Mouse (Mus musculus) lung, embryonic 15.5 days (tissue): Measurements from ENCODE around the gene Rnd1. TPM values are rescaled to one million over a fixed set of nuclear protein-coding genes. Genes with fewer than 3 reads are reported as not detected.

ENCODE experiments used
- ATAC-seq: fragments of 200-750 bp; cut with Nextera tagmentation; 2 replicates; pipeline ENCODE4 v1.8.0; 2017; ENCODE audit warnings: moderate number of reproducible peaks, borderline replicate concordance; ENCODE audit not compliant: low FRiP score, low TSS enrichment; ENCODE audit errors: extremely low read depth
- H3K27ac ChIP-seq: fragments of 300-500 bp; sonication (generic); 2 replicates; pipeline ENCODE4 v1.5.1; 2015; ENCODE audit warnings: moderate library complexity, mild to moderate bottlenecking, inconsistent platforms
- H3K27me3 ChIP-seq: fragments of 300-500 bp; sonication (generic); 2 replicates; pipeline ENCODE4 v1.6.1; 2015; ENCODE audit warnings: inconsistent platforms
- H3K36me3 ChIP-seq: fragments of 300-500 bp; sonication (generic); 2 replicates; pipeline ENCODE4 v1.6.1; 2015; ENCODE audit warnings: inconsistent platforms
- H3K4me1 ChIP-seq: fragments of 300-500 bp; sonication (generic); 2 replicates; pipeline ENCODE4 v1.6.1; 2015; ENCODE audit warnings: inconsistent platforms
- H3K4me2 ChIP-seq: fragments of 300-500 bp; sonication (generic); 2 replicates; pipeline ENCODE4 v1.6.1; 2015; ENCODE audit warnings: inconsistent platforms, mild to moderate bottlenecking, moderate library complexity
- H3K4me3 ChIP-seq: fragments of 300-500 bp; sonication (generic); 2 replicates; pipeline ENCODE4 v1.5.1; 2015; ENCODE audit warnings: mild to moderate bottlenecking, inconsistent platforms
- H3K9ac ChIP-seq: fragments of 300-500 bp; sonication (generic); 2 replicates; pipeline ENCODE4 v1.6.1; 2015; ENCODE audit warnings: inconsistent platforms
- H3K9me3 ChIP-seq: fragments of 300-500 bp; sonication (generic); 2 replicates; pipeline ENCODE4 v1.6.1; 2016; ENCODE audit warnings: inconsistent platforms
- WGBS: fragments of 180-500 bp; shearing (Covaris S2); methylation state at CpG from one replicate; pipeline ENCODE4 v1.1.7; 2015; 5-methylcytosine and 5-hydroxymethylcytosine counted together
- polyA plus RNA-seq: library from polyadenylated mRNA; unstranded; fragments of >200 nt; fragmentation: Nextera tagmentation; extraction: Ambion mirVana; gene quantifications from 2 replicates; pipeline ENCODE4 v1.2.1, GENCODE M21; 2015

The Rnd1 gene
- polyA plus RNA-seq, 1 experiment from 2014 or later = 0.92 TPM

DNA sequence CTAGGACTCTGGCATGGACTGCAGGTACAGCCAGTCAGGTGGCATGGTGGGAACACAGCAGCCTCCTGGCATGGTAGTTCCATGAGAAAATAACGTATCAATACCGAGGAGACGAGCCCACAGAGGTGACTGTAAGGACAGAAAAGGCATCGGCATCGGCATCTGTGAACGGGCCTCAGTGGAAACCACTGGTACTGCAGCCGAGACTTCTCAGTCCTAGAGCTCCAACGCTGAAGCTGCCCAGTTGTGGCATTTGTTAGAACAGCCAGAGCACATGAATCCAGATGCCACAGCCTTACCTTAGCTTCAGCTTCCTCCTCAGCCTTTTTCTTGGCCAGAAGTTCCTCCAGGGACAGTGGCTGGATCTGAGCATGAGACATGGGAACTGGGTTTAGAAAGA, 25.1 kb downstream of the Rnd1 start:
- Histone ChIP-seq H3K4me3 (no peak overlapping the region), H3K27me3 (no peaks in the 10 kb centered on the region), H3K9ac (no peak overlapping the region), H3K4me2 (no peak overlapping the region), H3K4me1 (no peaks in the 10 kb centered on the region), H3K9me3 (no peaks in the 10 kb centered on the region), H3K36me3 (peaks cover 99% of the 10 kb centered on the region), H3K27ac (no peak overlapping the region)
- ATAC-seq = no peak
- WGBS = 94% methylated on average over 8 of the region's 8 CpGs

DNA sequence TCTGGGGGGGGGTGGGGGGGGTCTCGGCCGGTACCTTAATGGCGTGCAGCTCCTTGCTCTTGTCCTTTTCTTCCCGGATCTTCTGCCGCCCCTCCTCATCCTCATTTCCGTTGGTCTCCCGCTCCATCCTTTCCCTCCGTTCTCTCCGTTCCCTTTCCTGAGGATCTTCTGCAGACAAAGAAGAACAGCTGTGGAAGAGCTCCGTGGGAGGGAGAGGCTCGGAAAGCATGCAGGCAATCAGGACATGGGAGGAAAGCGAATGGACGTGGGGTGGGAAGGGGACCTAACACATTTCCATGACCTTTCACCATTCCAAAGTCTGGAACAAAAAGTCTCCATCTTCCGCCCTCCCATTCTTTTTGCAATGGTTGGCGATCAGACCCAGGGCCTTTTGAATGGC, 25.8 kb downstream of the Rnd1 start:
- ATAC-seq = no peak
- no peak overlapping the region for H3K27ac ChIP-seq
- no peaks in the 10 kb centered on the region for H3K4me1 ChIP-seq
- no peaks in the 10 kb centered on the region for H3K9me3 ChIP-seq
- no peak overlapping the region for H3K9ac ChIP-seq
- WGBS = 88% methylated on average over 15 of the region's 15 CpGs
- no peak overlapping the region for H3K4me2 ChIP-seq
- H3K36me3 ChIP-seq = peaks cover 99% of the 10 kb centered on the region
- H3K4me3 ChIP-seq = no peak overlapping the region
- no peaks in the 10 kb centered on the region for H3K27me3 ChIP-seq

DNA sequence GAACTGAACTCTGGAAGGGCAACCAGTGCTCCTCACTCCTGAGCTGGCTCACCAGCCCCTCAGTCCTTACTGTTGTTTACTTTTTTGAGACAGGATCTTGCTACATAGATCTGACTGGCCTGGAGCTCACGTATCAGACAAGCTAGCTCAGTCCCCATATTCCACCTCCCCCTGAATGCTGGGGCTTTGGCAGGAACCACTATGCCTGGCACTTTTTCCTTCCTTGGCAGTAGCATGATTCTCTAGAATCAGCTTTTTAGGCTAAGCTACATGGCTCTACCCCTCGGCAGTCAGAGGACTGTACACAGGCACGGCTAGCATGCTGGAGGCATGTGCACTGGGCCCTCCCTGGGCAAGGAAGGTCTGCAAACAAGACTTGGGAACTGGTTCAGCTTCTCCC, 29.2 kb downstream of the Rnd1 start:
- Histone ChIP-seq H3K9me3 (no peaks in the 10 kb centered on the region), H3K9ac (no peak overlapping the region), H3K4me1 (no peaks in the 10 kb centered on the region), H3K4me3 (no peak overlapping the region), H3K4me2 (no peak overlapping the region), H3K36me3 (peaks cover 99% of the 10 kb centered on the region), H3K27ac (no peak overlapping the region), H3K27me3 (no peaks in the 10 kb centered on the region)
- WGBS = 96% methylated on average over 3 of the region's 3 CpGs
- ATAC-seq = no peak

DNA sequence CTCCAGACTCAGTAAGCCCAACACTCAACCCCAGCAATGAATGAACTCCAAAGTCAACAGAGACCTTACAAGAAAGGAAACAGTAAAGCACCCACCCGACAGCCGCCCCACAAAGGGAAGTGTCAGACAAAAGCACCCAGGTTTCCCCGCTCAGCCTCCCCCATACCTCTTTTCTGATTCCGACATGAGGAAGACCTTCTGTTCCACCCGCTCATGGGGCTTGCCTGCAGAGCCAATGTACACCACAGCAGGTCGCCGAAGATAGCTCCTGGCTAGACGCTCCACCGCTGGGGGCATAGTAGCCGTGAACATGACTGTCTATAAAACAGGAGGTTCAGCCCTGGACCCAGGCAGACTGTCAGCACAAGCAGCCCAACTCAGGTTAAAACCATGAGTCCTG, 30.0 kb downstream of the Rnd1 start:
- Histone ChIP-seq H3K27me3 (no peaks in the 10 kb centered on the region), H3K9ac (no peak overlapping the region), H3K4me2 (no peak overlapping the region), H3K4me3 (no peak overlapping the region), H3K9me3 (no peaks in the 10 kb centered on the region), H3K27ac (no peak overlapping the region), H3K36me3 (peaks cover 98% of the 10 kb centered on the region), H3K4me1 (no peaks in the 10 kb centered on the region)
- no peak for ATAC-seq
- WGBS = 87% methylated on average over 10 of the region's 10 CpGs

DNA sequence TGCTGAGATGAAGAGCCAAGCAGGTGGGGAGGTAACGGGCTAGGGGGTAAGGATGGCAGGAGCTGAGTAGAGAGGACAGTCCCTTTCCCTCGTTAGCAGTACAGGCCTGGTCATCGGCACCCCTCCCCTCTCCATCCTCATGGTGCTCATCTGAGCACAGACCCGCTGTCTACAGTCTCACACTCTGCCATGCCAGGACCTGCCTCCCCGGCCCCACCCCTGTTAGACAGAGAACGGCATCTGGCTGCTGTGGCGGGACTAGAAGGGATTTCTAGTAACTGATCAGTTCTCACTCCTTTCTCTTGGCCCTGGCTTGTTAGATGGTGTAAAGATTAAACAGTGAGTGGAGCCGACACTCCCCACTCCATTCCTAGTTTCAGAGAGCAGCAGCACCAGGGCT, 30.5 kb downstream of the Rnd1 start:
- ATAC-seq = no peak
- peaks cover 96% of the 10 kb centered on the region for H3K36me3 ChIP-seq
- no peak overlapping the region for H3K9ac ChIP-seq
- H3K27ac ChIP-seq = no peak overlapping the region
- no peaks in the 10 kb centered on the region for H3K27me3 ChIP-seq
- no peak overlapping the region for H3K4me2 ChIP-seq
- no peaks in the 10 kb centered on the region for H3K9me3 ChIP-seq
- no peak overlapping the region for H3K4me3 ChIP-seq
- 80% methylated on average over 8 of the region's 8 CpGs for WGBS
- H3K4me1 ChIP-seq = no peaks in the 10 kb centered on the region

DNA sequence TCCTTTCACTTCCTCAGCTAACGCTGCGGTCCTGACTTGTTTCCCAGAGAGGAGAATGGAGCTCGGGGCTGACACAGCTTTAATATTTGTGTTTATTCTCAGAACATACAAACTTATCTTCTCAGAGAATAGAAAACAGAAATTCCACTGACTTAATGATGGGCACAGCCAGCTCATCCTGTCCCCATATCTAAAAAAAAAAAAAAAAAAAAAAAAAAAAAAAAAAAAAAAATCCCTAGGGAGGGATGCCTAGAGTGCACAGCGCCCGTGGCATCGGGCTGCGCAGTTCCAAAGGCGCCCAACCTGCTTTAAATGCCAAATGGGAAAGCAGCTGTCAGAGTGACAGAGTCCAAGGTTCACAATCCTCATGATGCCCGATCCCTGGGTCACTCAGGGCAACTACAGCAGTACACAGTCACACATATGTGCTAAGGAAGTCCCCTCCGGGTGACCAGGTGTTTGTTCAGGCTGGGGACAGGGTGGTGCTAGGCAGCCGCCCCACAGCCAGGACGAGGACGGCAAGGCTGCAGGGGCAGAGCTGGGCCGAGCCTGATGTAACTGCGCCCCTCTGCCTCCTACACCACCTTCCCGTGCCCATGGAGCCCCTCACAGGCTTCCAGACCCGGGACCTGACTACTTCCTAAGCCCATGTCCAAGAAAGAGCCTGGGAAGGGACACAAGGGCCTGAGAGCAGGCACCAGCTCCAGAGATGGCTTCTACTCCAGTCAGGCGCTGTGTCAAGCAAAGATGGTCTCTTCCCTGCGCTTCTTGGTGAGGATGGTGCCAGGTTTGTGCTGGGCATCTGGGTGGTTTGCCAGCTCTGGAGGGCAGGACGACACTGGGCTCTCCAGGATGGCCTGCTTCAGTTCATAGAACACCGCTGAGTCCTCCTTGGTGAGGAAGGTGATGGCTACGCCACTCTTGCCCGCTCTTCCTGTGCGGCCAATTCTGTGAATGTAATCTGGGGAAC, 31.9 kb downstream of the Rnd1 start:
- Histone ChIP-seq H3K36me3 (peaks cover 85% of the 10 kb centered on the region), H3K4me2 (no peak overlapping the region), H3K27me3 (no peaks in the 10 kb centered on the region), H3K9ac (no peak overlapping the region), H3K9me3 (no peaks in the 10 kb centered on the region), H3K27ac (no peak overlapping the region), H3K4me3 (no peak overlapping the region), H3K4me1 (no peaks in the 10 kb centered on the region)
- WGBS = 87% methylated on average over 24 of the region's 24 CpGs
- ATAC-seq = no peak

DNA sequence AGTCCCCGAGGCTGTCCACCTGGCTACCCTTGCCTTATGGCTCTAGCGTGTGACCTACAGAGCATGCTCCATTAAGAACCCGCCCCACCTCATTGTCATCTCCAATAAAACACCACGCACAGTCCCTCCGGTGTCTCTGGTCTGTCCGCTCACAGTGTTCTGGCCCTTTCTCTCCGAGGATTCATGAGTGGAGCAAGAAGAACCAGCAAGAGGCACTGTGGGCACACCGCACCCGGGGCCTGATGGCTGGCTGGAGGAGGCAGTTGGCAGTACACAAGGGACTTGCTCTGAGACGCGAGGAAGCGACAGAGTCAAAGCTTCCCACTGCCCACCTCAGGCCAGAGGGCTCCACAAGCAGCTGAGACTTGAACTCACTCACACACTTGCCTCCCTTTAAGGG, 32.9 kb downstream of the Rnd1 start:
- Histone ChIP-seq H3K4me1 (no peaks in the 10 kb centered on the region), H3K9me3 (no peaks in the 10 kb centered on the region), H3K4me3 (no peak overlapping the region), H3K9ac (no peak overlapping the region), H3K27ac (no peak overlapping the region), H3K4me2 (no peak overlapping the region), H3K27me3 (no peaks in the 10 kb centered on the region), H3K36me3 (peaks cover 80% of the 10 kb centered on the region)
- WGBS = 83% methylated on average over 12 of the region's 12 CpGs
- no peak for ATAC-seq

DNA sequence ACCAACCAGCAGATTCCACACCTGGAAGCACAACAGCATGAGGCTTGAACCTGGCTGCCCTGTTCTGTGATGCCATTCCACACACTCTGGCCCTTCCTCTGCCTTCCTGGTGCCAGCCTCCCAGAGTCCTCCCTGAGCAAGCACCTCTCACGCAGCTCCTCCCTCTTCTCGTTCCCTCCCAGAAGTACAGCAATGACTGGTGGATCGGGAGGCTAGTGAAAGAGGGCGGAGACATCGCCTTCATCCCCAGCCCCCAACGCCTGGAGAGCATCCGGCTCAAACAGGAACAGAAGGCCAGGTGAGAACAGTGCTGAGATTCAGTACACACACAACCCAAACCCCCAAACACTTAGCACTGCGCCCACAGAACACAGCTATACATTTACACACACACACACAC, 37.1 kb downstream of the Rnd1 start:
- 29% methylated on average over 8 of the region's 8 CpGs for WGBS
- ATAC-seq = peak; percentile 41; the same call in 1 of the 2 replicates
- Histone ChIP-seq H3K4me3 (no peak overlapping the region), H3K27ac (no peak overlapping the region), H3K36me3 (peaks cover 37% of the 10 kb centered on the region), H3K4me2 (no peak overlapping the region), H3K27me3 (peaks cover 11% of the 10 kb centered on the region; the same call in 1 of the 2 replicates), H3K4me1 (peaks cover 17% of the 10 kb centered on the region), H3K9ac (no peak overlapping the region; the same call in 1 of the 2 replicates), H3K9me3 (no peaks in the 10 kb centered on the region)

DNA sequence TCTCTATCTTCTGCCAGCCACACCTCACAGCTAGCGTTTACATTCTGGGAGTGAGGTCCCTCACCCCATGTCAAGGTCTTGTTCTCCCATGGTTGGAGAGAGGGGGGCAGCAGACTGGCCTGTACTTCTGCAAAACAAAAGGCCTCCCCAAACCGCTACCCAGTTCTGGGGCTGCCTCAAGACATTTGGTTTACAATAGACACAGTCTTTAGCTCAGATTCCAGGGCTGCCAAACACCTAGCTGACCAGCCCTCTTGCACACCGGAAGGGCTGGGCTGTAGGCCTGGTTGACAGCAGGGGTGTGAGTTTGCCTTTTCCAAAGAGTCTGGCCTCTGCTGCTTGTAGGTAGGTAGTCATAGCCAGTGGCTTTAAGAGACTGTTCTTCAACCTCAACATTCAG, 40.1 kb downstream of the Rnd1 start:
- Histone ChIP-seq H3K36me3 (peaks cover 10% of the 10 kb centered on the region), H3K9ac (no peak overlapping the region), H3K27me3 (peaks cover 34% of the 10 kb centered on the region), H3K4me3 (no peak overlapping the region), H3K4me1 (peaks cover 39% of the 10 kb centered on the region), H3K27ac (no peak overlapping the region), H3K4me2 (no peak overlapping the region), H3K9me3 (no peaks in the 10 kb centered on the region)
- WGBS = 56% methylated on average over 3 of the region's 3 CpGs
- no peak for ATAC-seq

DNA sequence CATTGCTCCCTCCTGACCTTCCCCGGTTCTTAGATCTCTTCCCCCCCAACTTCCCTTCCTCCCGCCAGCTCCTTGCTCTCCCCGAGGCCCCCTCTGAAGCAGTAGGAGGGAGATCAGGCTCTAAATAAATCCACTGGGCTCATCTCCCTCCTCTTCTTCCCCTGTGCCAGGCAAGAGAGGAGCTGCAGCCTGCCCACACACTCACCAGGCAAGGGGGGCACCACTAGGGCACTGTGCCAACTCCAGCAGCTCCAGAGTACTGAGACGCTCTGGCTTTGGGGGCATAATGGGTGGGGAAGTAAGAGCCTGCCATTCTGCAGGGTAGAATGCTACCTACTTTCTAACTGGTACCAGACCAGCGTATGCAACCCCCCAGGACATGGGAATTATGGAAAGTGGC, 40.7 kb downstream of the Rnd1 start:
- H3K4me1 ChIP-seq = peaks cover 45% of the 10 kb centered on the region
- 51% methylated on average over 5 of the region's 5 CpGs for WGBS
- H3K9me3 ChIP-seq = no peaks in the 10 kb centered on the region
- no peak overlapping the region for H3K27ac ChIP-seq
- H3K4me2 ChIP-seq = peak overlapping the region; percentile 95; the same call in 1 of the 2 replicates
- no peak overlapping the region for H3K9ac ChIP-seq
- ATAC-seq = no peak
- H3K4me3 ChIP-seq = 0 out of 2 replicates have a peak overlapping the region, but pooled peaks have one; percentile 88
- peaks cover 38% of the 10 kb centered on the region for H3K27me3 ChIP-seq
- 0 out of 2 replicates have a peak, but pooled peaks cover 5% of the 10 kb centered on the region for H3K36me3 ChIP-seq

DNA sequence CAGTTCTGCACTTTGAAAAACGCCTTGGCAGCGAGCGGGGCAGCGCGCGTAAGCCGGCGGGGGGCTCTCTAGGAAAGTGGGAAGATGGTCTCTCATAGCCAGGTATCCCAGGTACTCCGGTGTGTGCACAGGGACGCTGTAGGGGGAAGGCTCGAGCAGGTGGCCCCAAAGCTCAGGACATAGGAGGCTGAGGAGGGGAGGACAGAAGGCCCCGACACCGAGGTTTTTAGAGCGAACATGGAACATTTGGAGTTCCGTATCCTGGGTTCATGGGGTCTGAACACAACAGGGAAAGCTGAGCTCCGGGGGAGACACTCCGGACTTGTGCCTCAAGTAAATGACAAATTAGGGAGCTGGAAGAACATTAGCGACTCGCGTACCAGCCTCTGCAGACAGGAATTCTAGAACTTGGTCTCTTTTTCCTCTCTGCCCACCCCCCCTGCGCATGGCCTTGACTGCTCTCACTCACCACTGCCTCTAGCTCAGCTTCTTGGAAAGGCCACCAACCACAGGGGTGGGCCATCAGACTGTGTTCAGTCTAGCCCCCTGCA, 41.9 kb downstream of the Rnd1 start:
- H3K9ac ChIP-seq = peak overlapping the region; percentile 74
- 0 out of 2 replicates have a peak overlapping the region, but pooled peaks have one; percentile 77 for H3K27ac ChIP-seq
- WGBS = 2% methylated on average over 21 of the region's 21 CpGs
- H3K27me3 ChIP-seq = peaks cover 49% of the 10 kb centered on the region
- ATAC-seq = no peak
- peaks cover 55% of the 10 kb centered on the region for H3K4me1 ChIP-seq
- H3K36me3 ChIP-seq = 0 out of 2 replicates have a peak, but pooled peaks cover 4% of the 10 kb centered on the region
- peak overlapping the region; percentile 95 for H3K4me2 ChIP-seq
- H3K9me3 ChIP-seq = no peaks in the 10 kb centered on the region
- H3K4me3 ChIP-seq = peak overlapping the region; percentile 88

DNA sequence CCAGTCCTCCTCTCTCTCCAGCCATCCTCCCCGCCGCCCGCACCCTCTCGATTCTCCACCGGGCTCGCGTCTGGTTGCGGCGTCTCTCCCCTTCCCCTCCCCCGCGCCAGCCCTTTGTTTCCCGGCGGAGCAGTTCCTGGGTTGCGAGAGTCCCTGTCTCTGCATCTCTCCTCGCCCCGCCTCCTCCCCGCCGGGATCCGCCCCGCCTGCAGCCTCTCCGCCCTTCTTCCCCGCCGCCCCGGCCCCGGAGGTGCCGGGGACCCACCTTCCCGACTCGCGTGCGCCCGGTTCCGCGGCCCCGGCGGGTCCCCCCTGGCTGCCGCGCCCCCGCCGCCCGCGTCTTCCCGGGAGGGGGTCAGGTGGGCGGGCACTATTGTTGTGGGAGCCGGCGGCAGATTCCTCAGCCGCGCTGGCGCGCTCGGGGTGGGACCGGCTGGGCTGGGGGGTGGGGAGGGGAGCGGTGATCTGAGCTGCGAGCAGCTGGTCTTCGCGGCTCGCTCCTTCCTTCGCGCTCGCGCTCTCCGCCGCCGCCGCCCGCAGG, 42.6 kb downstream of the Rnd1 start:
- peak; percentile 69; the same call in 1 of the 2 replicates for ATAC-seq
- peaks cover 61% of the 10 kb centered on the region for H3K4me1 ChIP-seq
- no peaks in the 10 kb centered on the region for H3K36me3 ChIP-seq

More for the DNA sequence above, 42.6 kb downstream of the Rnd1 start:
- Histone ChIP-seq H3K9me3 (no peaks in the 10 kb centered on the region), H3K4me2 (peak overlapping the region; percentile 95), H3K4me3 (peak overlapping the region; percentile 88), H3K27me3 (peaks cover 56% of the 10 kb centered on the region), H3K27ac (peak overlapping the region; percentile 77), H3K9ac (peak overlapping the region; percentile 74)
- WGBS = 1% methylated on average over 64 of the region's 65 CpGs
